Mouse (Mus musculus) heart, adult 8-10 months (tissue): ENCODE measurements around the gene Snx29. TPM values are rescaled to one million over a fixed set of nuclear protein-coding genes. Genes with fewer than 3 reads are reported as not detected.

ENCODE experiments used
- DNase-seq: peaks from one replicate; pipeline ENCODE4 v3.0.0; 2022; ENCODE audit warnings: low spot score
- total RNA-seq, 4 experiments: library from RNA; stranded (reverse); gene quantifications; 2 replicates each; pipeline ENCODE4 v1.2.4; 2022

The Snx29 gene
- total RNA-seq, 4 experiments from 2014 or later = 9.4 to 12.3 (median 10.8) TPM

GRCm38 (mm10) chr16:11636196-11636733 lies 313.6 kb downstream of the Snx29 start:
- DNase-seq = no peak

- DNase-seq = no peak
Measured at GRCm38 (mm10) chr16:11636902-11637301, 314.2 kb downstream of the Snx29 start.

- no peak for DNase-seq
Measured at GRCm38 (mm10) chr16:11637794-11638193, 315.1 kb downstream of the Snx29 start.

- no peak for DNase-seq
Measured at GRCm38 (mm10) chr16:11638739-11639138, 316.0 kb downstream of the Snx29 start.

- no peak for DNase-seq
Measured at GRCm38 (mm10) chr16:11639936-11640335, 317.2 kb downstream of the Snx29 start.

GRCm38 (mm10) chr16:11643603-11644002 lies 320.9 kb downstream of the Snx29 start:
- DNase-seq = no peak

DNA sequence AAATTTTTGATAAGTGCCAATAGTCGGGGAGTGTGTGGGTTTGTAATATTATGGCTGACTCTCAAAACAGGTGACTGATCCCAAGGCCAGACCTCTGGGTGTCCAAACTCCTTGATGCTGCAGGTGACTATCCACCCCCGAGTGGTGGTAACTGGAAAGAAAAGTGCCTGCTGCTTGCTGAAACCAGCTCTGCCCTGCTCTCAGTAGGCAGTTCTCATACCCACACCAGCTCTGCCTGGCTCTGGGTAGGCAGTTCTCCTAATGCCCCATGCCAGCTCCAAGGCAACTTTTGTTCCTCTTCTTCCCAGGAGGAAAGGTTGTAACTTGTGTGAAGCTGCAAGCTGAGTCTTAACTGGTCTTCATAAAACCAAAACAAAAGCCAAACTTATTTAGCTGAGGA lies 321.7 kb downstream of the Snx29 start:
- no peak for DNase-seq

DNA sequence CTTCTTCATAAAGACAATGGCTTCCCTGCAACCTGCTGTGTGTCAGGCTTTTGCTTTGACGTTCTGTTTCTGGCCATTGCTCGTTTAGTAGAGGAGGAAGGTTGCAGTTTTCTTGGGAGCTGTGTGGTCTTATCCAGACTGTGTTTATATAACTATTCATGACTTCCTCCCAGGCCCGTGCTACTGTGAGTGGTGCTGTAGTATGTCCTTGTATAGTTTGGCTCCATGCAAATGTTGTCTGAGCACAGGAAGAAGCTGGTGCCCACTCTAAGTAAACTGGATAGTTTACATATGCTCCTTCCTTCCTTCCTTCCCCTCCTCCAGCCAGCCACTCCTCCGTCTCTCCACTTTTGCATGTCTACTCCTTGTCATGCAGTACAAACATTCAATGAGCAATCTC lies 323.0 kb downstream of the Snx29 start:
- DNase-seq = no peak

DNA sequence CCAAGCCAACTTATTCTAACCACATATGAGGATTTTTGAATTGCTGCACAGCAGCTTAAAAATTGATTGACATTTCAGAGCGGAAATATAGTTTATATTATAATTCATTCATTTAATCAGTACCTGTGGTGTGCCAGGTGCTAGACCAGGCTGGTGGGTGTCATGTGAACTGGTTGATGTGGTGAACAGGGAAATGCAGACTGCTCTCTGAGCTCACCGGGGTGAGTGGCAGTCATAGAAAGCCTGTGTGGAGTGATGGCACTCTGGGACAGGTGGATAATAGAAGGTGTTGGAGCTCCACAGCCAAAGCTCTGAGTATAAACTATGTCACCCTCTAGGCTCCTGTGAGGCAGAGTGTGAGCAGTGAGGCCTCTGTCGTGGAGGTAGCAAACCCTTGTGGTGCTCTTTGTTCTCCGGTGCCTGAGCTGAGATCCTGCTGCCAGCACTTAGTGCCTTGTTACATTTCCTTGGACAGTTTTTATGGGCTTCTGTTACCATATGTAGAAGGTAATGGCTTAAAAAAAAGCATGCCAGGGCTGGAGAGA lies 324.1 kb downstream of the Snx29 start:
- DNase-seq = no peak

DNA sequence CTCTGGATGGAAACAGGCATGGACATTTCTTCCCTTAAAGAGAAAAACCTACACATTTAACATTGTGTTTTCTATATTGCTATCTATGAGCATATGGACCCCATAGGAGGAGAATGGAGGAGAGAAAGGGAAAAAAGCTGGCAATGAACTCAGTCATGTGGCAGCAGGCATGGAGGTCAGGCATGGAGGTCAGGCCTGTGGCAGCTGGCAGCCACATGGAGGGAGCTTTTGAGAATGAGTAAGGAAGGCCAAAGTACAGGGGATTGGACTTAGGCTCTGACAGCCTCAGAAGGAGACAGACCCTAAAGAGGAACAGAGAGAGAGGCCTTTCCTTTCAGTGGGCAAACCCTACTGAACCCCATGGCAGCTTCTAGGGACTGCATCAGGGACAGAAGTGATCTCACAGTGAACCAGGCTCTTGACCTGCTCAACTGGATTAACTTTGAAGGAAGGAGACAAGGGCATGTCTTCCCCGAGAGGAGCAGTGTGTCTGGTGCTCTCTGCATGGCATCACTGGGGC lies 325.5 kb downstream of the Snx29 start:
- no peak for DNase-seq

- no peak for DNase-seq
Measured at GRCm38 (mm10) chr16:11652686-11653366, 330.1 kb downstream of the Snx29 start.

- no peak for DNase-seq
Measured at GRCm38 (mm10) chr16:11655893-11656292, 333.2 kb downstream of the Snx29 start.

- no peak for DNase-seq
Measured at GRCm38 (mm10) chr16:11657111-11657510, 334.4 kb downstream of the Snx29 start.

- DNase-seq = no peak
Measured at GRCm38 (mm10) chr16:11659111-11659720, 336.5 kb downstream of the Snx29 start.

GRCm38 (mm10) chr16:11664896-11665705 lies 342.4 kb downstream of the Snx29 start:
- no peak for DNase-seq

- DNase-seq = no peak
Measured at GRCm38 (mm10) chr16:11665869-11666268, 343.2 kb downstream of the Snx29 start.

- DNase-seq = no peak
Measured at GRCm38 (mm10) chr16:11668375-11668774, 345.7 kb downstream of the Snx29 start.

DNA sequence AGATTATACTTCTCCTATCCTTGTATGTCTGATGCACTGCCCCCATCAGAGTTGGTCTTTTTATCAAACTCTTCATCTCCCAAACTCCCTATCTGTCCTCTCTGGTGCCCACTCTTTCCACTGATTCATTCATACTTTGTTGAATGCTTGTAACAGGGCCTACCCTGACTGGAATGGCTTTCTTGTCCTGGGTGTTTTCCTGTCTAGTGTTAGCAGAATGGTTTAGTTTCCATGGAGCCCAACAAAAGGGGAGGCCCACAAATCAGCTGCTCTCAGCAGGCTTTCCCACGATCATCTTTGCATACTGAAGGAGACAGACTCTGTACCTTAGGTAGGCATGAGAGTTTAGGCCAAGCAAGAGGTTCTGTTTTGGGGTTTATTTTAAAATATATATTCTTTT lies 346.2 kb downstream of the Snx29 start:
- no peak for DNase-seq

DNA sequence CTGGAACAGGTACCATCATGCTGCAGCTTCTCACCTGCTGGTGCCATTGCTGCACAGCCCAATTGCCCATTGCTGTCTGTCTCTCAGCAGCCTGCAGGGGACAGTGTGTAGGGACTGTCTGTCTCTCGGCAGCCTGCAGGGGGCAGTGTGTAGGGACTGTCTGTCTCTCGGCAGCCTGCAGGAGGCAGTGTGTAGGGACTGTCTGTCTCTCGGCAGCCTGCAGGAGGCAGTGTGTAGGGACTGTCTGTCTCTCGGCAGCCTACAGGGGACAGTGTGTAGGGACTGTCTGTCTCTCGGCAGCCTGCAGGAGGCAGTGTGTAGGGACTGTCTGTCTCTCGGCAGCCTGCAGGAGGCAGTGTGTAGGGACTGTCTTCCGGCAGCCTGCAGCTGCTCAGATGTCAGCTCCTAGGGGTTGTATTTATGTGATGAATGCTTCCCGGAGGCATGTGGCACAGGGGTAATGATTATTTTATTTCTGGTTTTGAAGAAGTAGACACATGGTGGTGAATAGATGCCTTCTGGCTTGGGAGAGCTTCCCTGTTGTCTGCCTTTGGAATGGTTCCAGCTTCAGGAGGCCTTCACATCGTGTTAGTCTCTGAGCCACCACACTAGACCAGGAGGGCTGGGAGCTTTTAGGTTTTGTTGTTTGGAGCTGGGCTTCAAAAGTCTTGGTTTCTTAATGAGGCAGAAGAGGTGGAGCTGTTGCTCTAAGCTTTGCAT lies 347.7 kb downstream of the Snx29 start:
- no peak for DNase-seq

DNA sequence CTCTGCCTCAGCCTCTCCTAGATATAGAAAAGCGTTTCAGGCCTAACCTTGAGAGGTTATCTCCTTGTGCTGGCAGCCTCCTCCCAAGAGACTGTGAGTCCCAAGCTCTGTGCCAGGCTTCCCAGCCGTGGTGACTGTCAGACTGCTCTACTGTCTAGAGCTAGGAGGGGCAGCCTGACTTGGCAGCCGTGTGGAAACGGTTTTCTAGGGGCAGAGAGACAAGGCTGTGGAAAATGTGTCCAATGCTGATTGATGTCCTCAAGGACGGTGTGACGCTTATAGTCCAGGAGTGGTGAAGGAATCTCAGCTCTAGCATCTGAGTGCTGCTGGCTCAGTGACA lies 348.2 kb downstream of the Snx29 start:
- peak; percentile 43 for DNase-seq

- DNase-seq = no peak
Measured at GRCm38 (mm10) chr16:11676006-11676405, 353.3 kb downstream of the Snx29 start.
